Mouse (Mus musculus) c-Kit-positive CD71-positive TER-119-positive erythroid progenitor cells, embryonic 14.5 days (primary cell): ENCODE measurements around the gene Syt8.
A peak's percentile ranks its signal among the peaks of the same experiment; 100 is the strongest.
"Not testable (repeated sequence)": the region's sequence is repeated elsewhere in the genome, so short reads cannot be mapped to it uniquely, and the experiment has no call there.

ENCODE experiments used
- DNase-seq: peaks from one replicate; pipeline ENCODE4 v3.0.0-alpha.2; 2013; ENCODE audit warnings: low spot score

Syt8 gene

DNA sequence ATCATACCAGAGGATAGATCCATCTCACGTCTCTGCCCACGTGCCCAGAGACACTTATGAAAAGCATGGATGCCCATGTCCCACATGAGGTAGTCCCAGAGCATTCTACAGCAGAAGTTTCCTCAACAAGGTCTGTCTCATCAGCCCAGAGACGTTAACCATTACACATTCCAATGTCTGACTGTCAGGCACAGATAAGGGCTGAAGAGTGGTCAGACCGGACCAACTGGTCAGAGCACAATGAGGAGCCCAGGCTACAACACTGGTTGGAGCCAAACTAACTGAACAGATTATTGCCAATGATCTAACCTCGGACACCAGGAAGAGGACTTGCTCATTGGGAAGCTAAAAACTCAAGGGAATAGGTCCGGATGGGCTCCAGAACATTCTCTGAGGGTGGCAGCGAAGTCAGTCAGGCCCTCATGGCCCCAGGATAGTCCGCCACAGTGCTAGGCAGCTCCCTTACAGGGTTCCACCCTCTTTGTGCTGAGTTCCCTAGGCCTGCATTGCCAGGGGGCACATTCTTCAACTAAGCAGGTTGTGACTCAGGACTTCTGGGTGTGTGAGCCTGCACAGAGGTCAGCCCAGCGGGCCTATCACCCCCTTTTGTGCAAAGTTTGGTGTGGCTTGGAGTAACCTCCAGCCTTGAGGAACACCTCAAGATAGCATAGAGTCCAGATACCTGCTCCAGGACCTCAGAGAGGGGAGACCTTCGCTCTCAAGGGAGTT lies at the start of gene Syt8:
Gene Syt8, plus strand, starts transcription at position 714 of the 729 bp plus-strand sequence.
- DNase-seq = no peak

DNA sequence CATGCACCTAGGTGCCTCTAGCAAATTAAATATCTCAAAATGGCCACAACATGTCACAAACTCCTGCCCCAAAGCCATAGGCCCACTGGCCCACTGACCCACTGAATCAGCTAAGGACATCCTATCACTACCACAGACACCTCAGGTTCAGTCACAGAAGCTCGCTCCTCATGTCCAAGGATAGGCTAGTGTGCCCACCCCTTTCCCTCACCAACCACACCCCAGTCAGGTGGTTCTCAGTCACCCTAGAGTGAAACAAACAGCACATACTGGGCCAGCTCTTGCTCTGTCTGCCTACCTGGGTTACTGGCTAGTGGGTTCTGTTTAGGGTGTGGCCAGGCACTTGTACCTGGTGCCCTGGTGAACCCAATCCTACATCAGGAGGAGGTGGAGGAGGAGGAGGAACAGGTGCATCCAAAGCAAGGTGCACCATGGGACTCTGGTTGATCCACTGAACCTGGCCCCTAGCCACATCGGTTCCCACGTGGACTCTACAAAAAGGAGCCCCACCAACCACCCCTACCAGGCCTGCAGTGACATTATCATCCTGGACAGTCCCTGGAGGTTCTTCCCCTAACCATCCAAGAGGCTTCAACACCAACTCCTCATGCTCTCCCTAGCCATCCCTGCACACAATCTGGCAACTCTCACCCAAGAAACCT lies 48.8 kb upstream of the Syt8 start:
- no peak for DNase-seq

DNA sequence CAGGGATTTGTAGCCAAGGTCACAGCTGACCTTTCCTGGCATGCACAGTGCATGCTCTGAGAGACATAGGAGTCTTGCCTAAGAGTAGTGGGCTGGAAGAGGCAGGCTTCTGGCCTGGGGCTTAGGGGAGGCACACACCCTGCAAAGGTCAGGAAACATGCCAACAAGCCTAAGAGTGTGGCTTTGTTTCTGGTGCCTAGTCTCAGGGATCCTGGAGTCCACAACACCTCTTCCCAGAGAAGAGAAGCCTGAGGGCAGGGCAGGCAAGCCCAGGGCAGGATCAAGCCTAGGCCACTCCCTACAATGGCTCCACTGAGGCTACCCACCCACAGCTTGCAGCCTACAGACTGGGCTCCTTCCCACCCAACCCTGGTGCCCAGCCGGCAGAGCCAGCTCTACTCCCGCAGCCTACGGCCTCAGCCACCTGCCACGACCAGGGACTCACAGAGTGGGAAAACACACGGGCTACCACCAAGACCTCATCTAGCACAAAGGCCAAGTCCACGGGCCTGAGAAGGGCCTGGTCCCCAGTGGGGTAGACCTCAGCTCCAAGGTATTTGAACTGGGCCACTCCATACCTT lies 47.9 kb upstream of the Syt8 start:
- no peak for DNase-seq

DNA sequence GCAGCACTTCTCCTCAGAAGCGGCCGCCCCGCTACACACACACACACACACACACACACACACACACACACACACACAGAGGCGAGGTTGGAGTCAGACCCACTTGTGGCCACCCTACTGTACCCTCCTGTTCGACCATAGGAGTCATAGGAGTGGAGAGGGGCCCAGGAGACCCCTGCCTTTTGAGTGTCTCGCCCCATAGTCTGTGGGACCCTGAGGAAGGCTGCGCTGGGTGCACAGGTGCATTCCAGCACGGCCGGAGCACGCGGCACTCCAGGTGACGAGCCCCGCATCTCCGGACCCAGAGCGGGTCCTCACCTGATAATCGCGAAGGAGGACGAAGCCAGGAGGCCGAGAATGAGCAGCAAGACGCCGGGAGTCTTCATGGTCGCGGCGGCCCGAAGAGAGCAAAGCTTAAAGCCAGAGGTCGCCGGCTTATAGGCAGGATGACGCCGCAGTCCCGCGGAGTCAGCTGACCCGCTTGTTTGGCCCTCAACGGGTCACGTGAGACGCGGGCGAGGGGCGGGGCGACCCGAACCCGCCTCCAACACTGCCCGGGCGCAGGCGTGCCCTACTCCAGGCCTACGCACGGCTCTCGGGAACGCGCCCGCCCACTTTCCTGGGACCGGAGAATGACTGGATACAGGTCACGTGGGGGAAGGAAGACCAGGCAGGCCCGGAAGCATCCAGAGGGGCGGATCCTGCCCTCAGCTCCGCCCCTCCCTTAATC lies 47.1 kb upstream of the Syt8 start, which contains the start of gene Ctsd:
Gene Ctsd, minus strand, starts transcription at position 620 of the 730 bp plus-strand sequence.
- peak; percentile 95 for DNase-seq

DNA sequence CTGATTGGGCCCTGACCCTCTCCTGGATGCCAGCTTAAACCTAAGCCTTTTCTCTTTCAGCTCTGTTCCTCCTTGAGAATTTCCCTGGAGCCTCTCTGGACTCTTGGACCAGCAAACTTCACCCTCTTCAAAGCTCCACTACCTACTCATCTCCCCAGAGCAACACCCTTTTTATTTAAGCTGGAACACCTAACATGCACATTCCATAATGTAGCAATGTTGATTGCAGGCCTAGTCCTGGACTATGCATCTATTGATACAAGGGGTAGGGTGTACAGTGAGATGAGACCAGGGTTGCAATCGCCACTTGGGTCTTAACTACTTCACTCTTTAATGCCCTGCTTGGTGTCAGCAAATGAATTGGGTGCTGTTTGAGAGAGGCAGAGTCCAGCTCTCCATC lies 46.5 kb upstream of the Syt8 start:
- DNase-seq = no peak

DNA sequence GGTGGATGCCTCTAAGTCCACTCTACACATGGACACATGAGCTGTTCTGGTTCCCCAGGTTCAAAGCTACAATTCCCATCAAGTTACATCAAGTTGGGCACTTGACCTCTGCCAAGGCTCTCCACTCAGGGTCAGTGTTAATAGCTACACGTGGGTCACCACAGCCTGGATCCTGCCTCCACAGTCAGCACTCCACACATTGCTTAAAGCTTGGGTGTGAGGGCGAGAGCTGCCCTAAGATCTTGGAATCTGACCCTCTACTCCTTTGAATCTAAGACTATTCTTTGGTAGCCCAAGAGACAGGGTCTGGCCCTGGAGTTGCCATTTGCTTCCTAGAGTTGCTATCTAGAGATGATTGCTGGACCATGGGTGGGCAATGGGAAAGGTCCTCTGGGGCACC lies 45.9 kb upstream of the Syt8 start:
- no peak for DNase-seq

DNA sequence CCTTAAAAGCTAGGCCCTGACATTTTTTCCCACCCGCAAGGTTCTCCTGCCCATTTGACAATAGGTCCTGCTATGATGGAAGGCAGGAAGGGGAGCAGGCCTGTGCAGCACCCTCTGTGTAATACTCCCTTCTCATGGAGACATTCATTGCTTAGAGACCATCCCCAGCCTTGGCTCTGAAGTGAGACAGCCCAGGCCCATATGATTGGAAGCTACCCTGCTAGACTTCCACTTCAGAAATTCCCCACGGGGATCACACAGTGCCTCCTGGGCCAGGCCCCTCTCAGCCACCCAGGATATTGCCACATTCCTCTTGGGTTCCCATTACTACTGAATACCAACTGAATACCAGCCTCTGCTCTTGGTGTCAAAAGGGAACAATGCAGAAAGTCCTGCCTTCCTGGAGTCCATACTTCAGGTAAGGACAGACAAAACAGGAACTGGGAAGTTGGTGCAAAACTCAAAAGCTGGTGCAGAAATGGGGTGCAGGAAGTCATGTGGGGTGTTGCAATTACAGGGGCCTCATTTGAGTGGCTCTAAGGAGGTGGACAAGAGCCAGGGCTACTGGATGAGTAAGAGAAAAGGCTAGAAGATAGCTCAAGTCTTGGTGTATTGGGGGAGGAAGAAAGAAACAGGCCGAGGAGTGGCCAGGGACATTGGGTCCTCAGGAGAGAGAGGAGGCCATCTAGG lies 44.5 kb upstream of the Syt8 start:
- no peak for DNase-seq

DNA sequence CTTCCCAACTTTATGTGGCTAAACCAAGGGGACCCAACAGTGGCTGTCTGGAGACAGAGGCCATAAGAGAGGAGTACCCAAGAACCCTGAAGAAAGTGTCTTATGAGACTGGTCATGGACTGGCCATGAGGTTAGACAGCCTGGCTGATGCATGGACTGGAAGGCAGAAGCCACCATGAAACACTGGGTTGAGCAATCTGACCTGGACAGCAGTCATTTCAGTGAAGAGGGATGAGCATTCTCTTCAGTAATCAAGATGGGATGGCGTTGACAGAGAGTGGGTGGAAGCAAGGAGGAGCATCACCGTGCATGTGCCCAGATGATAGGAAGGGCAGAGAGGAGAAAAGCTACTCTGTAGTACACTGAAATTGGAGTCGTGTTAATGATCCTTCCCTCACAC lies 43.5 kb upstream of the Syt8 start:
- DNase-seq = no peak

DNA sequence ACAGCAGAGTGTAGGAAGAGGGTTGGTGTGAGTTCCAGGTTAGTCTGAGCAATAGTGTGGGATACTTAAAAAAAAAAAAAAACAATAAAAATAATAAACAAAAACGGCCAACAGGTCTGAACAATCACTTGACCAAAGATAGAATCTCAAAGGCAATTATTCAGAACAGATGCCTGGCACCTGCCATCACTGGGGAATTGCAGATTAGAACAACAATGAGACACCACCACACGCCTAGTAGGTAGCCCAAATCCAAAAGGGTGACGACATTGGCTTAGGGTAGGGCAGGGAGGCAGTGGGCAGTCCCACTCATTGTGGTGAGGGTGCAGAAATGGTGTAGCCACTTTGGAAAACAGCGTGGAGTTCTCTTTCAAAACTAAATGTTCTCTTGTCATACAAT lies 43.0 kb upstream of the Syt8 start:
- no peak for DNase-seq

DNA sequence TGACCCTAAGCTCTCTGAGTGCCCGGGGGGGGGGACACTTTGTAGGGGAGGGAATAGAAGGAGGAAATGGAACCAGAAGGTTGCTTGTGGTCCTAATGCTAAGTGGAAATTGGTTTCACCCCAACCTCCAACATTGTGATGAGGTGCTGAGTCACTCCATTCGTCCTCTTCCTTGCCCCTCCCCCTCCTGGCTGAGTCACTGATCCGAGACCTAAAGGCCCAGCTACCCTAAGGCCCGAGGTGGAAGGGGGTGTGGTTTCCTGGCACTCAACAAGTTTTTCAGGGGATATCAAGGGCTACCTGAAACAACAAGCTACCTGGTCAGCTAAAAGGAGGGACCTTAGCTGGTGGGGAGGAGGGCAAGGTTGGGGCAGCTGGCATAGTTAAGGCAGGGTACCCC lies 41.5 kb upstream of the Syt8 start:
- peak; percentile 93 for DNase-seq

DNA sequence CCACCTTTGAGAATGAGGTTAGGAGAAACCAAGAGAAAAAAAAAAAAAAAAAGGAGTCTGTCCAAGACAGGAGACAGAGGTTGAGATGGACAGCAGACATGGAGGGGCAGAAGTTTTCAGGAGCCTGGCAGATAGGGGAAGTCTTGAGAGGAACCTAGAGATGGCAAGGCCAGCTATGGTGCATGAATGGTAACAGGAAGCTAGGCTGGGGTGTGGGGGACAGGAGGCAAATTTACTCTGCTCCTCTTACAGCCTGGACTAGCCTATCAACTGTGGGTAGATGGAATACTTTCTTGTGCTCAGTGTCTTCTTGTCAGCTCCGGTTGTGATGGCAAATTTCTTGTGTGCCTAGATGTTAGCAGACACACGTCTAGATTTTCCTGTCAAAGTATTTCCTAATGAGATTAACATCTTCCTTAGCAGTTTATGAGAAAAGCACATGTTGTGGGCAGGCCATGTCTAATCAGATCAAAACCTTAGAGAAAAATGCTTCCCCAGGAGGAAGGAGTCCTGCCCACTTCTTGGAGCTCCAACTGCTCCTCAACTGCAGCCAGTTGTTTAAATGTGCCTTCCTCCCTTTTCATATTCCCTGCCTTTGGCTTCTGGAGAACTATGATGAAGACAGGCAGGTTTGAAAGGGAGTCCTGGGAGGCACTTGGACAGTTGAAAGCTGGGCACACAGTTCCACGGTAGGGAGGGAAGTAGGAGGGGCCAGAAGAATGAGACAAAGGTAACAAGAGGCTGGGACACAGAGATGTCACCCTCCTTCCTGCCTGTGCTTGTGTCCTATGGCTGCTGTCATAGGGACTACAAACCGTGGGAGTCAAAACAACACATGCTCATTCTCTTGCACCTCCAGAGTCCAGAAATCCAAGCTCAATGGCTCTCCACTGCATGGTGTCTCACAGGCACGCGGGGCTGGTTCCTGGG lies 40.1 kb upstream of the Syt8 start:
- DNase-seq = no peak

DNA sequence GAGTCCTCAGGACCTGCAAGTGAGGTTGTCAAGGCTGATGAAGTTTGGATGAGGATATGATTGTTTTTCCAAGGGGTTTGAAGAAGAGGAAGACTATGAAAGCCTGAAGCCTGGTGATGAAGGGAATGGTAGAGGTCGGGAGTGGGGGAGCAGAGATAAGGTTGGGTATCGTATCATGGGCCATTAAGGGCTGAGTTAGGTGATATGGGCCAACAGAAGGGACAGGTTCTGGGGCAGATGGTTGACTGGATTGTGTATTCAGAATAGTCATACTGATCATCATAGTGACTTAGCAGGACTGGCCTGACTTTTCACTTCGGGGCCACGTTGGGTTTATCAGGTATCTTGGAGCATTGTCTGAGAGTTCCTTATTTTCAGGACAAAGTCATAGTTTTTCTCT lies 39.2 kb upstream of the Syt8 start:
- DNase-seq = no peak

DNA sequence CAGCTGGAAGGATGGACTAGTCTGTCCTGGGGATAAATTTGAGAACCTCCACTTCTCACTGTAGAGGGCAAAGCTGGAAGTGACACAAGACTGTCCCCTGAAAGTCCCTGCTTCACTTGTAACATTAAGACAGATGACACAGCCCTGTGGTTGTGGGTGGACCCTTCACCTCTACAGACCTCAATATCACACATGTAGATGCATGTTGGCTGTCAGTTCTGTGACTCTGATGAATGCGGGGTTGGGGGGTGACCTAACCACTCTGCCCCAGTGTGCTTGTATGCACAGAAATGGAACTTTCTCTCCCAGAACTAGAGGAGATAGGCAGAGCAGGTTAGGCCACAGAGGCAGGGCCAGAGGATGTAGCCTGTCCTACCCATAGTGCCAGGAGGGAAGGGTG lies 38.0 kb upstream of the Syt8 start:
- no peak for DNase-seq

DNA sequence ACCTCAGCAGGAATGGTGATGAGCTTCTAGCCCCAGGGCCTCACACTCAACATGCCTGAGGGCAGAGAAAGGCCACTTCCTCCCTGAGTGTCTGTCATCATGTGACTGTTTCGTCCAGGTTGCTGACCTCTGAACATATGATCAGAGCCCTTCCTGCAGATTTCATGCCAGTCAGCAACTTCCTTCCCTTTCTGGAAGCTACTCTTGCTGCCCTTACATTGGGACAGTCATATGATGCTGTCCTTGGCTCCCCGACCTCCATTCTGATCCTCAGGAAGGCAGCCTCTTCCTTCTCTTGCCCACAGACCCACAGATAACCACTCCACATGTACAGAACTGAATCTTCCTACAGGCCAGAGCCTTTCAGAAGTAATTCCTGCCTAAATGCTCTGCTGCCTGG lies 36.6 kb upstream of the Syt8 start:
- no peak for DNase-seq

DNA sequence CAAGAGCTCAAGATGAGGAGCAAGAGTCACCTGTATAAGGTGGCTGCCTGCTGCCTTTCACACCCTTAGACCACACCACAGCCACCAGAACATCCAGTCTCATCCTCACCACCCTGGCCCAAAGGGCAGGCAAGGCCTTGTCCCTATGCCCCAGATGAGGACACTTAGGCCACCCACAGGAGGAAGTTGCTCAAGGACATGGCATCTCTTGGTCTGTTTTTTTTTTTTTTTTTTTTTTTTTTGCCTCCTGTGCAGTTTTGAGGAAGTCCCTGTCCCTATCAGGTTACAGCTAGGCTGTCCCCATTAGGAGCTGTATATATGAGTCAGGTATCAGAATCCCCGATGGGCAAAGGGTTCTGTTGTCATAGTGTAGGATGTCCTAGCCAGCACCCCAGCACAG lies 35.4 kb upstream of the Syt8 start:
- DNase-seq = no peak

DNA sequence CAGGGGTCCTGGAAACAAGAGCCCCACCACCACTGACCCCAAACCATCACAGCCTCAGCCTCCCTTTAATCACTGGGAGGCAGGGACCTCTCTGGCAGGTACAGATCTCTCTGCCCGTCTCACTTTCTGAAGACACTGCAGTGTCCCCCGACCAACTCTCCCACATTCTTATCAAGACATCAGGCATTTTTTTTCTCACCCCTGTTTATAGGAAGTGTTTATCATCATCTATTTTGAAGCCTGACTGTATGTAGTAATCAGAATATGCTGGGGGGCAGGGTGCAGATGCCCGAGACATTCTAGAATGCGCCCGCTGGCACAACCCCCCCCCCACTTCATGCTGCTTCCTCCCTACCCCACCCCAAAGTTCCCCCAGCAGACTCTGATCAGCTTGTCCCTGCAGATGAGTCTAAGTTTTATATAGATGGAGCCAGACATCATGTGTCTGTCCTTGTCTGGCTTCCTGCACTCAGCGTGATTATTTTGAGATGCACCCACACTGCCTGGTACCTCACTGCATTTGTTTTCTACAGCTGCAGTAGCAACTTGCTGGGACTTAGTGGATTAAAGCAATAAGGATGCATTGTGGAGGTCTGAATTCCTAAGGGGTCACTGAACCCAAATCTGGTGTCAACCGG lies 34.4 kb upstream of the Syt8 start:
- no peak for DNase-seq

DNA sequence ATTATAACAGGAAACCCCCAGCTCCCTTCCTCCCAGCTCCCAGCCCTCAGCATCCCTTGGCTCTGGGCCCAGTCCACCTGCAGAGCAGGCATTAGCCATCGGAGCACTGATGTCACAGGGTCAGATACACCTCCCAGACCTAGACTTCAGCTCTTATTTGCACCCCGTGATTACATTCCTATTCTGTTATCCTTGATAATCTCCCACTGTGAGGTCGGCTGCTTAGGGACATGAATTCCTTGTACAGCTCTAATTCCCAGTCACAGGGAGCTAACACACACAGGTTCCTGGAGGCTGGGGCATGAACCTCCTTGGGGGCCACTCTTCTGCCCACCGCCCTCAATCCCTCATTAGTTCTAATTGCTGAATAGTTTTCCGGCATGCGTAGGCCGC lies 33.9 kb upstream of the Syt8 start:
- DNase-seq = no peak

DNA sequence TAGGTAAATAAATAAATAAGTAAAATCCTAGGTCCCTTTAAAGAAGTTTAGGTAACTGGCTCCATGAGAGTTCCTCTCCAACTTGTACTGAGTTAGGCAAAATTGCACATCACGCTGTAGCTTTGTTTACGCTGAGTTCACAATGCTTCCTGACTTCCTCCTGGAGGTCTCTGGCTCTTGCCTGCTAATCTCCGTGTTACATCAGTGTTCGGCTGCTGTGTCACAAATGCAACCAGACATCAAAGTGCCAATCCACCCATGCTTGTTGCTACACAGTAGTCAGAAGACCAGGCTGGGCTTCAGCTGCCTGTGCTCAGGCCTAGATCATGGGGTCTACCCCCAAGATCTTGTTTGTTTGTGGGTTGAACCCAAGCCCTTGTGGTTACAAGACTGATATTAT lies 31.1 kb upstream of the Syt8 start:
- DNase-seq = no peak

DNA sequence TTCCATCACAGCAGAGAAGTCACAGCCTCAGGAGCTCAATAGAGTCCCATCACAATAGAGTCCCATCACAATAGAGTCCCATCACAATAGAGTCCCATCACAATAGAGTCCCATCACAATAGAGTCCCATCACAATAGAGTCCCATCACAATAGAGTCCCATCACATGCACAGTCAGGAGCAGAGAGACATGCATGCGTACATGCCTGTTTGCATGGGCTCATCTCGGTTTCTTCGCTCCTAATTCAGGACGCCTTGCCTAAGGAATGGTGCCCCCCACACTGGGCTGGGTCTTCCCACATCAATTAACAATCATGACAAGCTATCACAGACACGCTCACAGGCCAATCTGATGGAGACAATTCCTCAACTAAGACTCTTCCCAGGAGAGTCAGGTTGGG lies 29.5 kb upstream of the Syt8 start:
- DNase-seq = not testable (repeated sequence)

DNA sequence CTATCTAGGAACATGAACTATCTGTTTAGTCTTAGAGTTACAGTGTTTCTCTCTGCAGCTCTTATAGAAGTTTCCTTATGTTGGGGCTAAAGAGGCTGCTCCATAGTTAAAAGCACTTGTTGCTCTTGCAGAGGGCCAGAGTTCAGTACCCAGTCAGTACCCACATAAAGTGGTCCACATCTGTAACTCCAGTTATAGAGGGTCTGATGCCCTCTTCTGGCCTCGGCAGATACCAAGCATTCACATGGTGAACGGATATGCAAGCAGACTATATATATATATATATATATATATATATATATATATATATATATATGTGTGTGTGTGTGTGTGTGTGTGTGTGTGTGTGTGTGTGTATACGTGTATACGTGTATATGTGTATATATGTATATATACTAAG lies 26.7 kb upstream of the Syt8 start:
- DNase-seq = no peak

DNA sequence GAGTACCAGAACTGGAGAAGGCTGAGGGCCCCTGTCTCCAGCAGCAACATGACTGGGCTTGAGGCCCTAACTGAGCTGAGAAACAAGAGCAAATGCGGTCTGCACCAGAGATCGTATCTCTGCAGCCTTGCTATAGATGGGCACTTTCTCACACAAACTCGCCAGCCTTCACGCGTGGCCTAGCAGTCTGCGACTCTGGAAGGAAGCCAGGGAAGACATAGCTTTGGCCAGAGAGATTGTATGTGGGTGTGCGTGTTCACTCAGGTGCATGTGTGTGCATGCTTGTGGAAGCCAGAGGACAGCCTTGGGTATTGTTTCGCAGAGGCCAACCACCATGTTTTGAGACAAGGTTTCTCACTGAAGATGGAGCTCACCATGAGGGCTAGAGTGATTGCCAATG lies 26.0 kb upstream of the Syt8 start:
- no peak for DNase-seq
